Mouse (Mus musculus) ZHBTc4 (cell line): Measurements from ENCODE around the gene Grn.

Experiments used
- DNase-seq: peaks from one replicate; pipeline ENCODE4 v3.0.0-alpha.2; 2011; ENCODE audit warnings: low read depth, low spot score

The Grn gene

DNA sequence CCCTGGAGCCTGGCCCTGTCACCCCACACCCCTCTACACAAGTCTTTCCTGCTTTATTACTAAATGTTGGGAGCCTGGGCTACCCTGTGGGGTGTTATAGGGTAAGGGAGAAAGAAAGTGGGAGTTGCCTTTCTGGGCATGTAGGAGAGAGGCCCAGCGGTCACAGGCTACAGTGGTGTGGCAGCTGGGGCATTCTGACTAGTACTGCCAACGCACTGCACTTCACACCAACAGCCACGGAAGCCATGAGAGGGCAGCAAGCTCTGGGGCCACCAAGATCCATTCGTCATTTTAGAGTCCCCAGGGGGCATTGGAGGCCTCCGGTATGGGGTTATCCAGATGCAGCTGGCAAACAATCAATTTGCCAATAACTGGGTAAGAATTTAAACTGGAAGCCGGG is 12.0 kb downstream of the Grn start:
- DNase-seq = no peak

DNA sequence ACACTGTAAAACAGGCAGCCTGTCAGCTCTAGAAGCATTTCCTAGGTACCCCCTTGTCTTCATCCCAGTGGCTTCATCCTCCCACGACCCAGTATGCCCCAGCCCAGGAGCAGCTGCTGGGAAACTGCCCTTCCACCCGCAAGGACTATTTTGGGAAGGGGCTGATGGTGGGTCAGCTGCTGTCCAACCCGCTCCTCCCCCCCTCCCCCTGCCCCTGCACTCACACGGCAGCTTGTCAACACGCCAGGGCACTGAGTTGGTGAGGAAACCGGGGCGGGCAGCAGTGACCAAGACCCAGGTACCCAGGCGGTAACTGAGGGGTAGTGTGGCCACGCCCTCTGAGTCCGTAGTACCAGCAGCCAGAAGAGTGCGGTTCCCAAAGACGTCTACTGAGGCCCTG is 13.6 kb downstream of the Grn start:
- DNase-seq = no peak

DNA sequence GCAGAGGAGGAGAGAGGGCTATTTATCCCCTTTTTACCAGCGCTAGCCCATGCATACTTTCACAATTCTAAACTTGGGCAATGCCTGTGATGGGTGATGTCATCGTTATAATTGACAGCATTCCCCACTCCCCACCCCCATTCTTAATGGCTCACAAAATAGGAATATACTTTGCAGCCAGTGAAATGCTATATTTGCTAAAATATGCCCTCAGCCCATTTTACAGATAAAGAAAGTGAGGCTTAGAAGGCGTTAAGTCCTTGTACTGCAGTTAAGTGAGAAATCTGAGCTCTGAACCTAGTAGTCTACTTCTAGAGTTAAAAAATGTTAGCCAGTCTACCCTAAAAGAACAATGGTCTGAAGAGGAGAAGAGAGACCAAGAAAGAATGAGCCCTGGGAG is 14.2 kb downstream of the Grn start:
- DNase-seq = no peak

DNA sequence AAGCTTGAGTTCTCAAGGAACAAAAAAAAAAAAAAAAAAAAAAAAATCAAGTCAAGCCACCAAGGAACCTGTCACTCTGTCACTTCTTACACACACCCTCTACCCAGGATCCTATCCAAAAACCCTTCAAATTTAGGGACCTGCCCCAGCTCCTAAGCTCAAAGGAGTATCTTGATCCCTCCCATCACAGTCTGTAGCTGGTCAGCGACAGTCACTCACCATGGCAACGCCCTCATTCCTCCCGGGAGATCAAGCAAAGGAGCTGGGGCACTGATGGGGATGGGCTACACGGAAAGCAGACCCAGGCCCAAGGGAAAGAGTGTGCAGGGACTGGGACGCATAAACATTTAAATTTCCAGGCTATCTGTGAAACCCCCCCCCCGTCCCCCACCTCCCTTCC is 14.7 kb downstream of the Grn start:
- DNase-seq = peak; percentile 43

DNA sequence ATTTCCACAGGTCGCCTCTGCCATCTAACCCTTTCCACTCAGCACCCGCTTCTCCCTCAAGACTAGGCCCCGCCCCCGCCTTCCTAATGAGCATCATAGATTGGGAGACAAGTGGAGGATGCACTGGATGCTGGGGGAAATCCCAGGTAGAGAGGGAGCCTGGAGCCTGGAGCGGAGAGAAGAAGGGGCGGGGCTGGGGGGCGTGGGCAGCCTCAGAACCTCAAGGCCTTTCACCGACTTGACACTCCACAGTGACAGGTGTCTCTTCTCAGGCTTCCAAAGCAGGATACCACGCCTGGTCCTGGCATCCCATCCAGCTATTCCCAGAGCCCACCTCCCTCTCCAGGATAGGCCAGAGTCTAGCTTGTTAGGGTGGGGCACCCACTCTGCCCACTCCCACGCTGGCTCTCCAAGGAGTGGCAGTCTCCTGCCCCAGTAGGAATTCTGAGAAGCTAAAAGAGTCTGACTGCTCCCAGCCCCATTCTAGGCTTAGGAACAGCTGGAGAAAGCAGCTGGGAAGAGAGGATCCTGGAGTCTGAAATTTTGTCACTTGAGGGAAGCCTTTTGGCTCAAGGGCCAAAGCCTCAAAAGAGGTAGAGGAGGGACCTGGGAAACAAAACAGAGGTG is 15.3 kb downstream of the Grn start:
- peak; percentile 91 for DNase-seq

DNA sequence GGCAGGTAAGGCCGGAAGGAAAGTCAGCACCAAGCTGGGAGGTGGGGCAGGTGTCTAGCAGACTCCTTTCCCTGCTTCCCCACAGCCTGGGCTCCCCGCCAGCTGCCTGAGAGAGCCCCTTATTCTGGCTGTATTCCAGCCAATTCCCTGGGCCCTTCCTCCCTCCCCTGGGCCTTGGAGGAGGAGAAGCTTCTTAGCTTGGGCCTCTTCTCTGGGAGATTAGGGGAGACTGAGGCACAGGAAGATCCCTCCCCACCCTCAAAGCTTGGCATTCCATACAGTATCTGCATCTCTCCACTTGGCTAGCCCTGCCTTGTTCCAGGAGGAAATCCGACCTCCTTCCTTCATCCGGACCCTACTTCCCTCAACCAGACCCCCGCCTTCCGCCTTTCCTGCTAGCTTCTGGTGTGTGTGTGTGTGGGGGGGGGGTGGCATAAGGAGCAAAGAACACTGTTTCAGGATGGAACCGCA is 15.8 kb downstream of the Grn start:
- no peak for DNase-seq

DNA sequence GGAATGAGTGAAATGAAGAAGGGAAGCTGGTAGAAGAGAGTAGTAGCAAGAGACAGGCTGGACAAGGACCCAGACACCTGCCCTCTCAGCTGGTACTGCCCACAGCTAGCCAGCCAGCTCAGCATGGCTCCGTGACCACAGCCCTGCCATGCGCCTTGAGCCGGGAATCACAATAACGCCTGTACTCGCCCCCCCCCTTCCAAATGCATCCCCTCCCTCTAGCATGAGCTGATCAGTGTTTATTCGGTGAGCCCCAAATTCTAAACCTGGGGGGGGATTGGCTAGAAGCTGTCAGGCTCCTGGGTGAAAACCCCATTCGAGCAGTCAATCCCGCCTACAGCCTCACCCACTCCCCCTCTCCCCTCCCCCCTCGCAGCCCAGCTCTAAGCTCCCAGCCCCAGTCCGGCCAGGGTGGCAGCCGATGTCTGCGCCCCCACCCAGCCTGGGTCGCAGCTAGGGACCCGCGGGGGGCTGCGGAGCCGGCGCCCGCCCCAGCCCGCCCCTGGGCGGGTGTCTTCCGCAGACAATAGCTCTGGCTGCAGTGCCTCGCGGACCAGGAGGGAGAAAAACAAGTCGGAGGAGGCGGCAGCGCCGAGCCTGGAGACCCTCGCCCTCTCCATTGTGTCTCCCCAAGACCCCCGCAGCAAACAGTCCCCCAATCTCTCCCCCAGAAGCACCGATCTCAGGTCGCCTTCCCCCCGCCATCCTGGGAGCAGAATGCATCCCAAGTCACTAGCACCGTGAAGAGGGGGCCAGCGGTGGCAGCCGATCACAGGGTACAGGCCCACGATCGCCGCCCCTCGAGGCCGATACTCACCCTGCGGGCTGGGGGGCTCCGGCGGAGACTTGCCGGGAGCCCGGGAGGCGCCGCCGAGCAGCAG is 16.7 kb downstream of the Grn start:
- peak; percentile 48 for DNase-seq

DNA sequence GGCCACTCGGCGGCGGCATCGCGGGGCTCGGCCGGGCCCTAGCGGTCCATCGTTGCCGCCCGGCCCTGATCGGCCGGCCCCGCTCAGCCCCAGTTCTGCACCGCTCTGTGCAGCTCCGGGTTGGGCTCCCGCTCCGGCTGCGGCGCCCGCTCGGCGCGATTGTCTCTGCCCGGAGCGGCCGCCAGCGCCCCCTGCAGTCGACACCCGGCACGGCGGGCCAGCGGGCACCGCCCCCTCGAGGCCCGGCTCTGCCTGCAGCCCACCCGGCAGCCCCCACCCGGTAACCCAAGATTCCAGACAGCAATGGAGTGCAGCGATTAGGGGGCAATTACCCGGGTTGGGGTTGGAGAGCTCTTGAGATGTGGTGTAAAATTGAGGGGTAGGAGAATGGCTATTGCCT is 17.4 kb downstream of the Grn start, which contains the start of gene Fam171a2:
Fam171a2 (minus strand) TSS at position 186 of the 400 bp plus-strand sequence.
- DNase-seq = peak; percentile 89

DNA sequence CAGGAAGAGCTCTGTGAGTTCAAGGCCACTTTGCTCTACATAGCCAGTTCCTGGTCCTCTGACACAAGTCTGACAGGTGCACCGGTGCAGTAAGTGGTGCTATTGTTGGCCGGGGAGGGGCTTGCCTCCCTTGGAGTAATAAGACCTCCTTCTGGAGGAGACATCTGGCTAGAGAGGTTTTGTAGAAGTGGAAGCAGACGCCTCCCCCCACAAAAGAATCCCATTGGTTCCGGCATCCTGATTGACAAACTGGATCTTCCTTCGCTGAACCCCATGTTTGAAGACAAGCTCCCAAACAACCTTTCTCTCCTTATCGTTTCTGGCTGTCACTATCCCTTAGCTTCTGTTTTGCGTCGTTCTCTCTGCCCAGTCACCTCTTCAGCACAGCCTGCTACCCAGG is 18.2 kb downstream of the Grn start:
- peak; percentile 41 for DNase-seq

DNA sequence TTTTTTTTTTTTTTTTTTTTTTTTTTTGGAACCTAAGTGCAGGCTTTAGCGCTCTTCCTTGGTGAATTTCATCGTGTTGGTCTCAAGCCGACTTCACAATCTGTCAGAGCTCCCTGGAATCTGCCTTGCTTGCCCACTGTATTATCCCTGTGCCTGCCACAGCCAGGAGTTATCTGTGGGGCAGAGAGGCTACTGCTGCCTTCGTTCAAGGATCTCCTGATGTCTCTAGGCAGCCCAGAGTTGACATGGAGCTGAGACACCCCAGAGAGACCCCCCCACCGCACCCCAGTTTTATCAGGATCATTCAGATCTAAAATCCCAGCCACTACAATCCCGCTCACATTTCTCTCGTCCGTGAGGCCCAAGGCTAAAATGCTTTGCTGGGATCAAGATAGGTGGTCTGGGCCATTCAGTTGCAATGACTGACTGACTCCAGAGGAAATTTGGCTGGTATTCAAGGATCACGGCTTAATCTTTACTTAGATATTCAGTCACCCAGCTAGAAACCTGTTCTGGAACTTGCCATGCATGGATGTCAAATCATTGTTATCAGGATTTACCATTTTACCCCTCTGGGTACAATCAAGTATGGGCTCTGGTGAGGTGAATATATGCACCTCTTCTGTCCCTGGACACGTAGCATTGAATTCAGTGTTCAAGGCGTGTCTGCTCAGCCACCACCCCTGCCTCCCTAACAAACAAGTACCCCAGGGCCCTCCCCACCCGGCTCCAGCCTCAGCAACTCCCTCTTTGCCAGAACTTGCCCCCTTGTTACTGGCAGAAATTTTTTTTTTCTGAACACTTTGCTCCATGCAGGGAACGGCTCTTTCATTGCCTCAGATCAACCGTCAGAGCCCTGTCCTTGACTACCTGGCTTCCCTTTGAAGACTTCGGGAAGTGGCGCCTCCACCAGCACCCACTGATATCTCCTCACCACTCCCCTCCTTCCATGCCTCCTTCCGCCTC is 19.2 kb downstream of the Grn start:
- no peak for DNase-seq

DNA sequence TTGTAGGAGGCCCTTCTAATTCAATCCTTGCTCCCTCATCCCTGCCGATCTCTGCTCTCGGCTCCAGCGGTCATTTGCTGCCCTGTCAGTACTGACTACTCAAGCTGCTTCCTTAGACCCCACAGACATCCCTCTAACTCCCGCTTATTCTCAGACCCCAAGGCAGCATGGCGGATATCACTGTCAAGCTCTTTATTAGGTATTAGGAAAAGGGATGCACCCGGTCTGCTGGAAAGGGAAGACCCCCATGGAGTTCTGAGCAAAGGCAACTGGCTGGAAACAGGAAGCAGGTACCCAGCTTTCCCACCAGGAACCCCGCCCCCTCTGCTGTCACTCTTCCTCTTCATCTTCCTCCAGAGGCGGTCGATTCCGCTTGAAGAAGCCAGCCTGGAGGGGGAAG is 23.0 kb downstream of the Grn start:
- no peak for DNase-seq

DNA sequence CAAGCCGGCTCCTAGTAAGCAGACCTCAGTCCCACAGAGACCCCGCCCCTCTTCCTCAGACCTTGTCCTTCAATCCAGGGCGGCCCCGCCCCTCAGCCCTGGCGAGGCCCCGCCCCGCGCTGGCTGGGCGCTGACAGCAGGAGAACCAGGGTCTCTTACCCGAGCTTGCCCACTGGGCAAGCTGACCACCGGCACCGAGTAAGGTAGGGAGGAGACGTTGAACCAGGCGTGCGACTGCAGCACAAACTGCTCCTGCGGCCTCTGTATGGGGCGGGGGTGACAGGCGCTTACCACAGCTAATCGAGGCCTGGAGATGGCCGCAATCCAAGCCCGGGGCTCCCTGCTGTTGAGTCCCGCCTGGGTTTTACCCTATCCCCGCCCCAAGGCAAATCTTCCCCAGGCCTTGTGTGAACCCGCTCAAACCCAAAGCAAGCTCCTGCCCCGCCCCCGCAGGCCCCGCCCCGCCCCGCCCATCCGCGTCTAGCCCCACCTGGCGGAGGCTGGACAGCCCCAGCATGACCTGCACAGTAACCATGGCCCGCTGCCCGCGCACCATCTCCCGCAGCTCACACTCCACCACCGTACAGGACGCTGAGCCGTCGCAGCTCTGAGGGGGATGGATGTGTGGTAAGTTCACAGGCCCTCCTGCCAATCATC is 25.8 kb downstream of the Grn start:
- DNase-seq = peak; percentile 95

DNA sequence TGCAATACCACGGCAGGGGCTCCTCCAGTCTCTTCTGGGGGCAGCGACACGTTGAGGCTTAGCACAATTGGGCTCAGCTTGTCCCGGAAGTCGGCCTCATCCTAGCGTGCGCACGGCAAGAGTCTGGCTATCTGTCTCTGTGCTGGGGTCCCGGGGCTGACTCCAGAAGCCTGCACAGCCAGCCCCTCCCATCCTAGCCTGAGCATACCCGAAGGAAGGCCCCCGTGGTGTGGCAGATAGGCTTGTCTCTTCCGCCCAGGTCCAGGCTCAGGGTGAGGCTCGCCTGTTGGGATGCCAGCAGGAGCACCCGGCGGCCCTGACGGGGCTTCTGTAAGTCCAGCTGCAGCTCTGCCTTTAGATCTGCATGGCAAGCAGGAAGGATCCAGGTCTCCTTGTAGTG is 30.4 kb downstream of the Grn start:
- peak; percentile 39 for DNase-seq

DNA sequence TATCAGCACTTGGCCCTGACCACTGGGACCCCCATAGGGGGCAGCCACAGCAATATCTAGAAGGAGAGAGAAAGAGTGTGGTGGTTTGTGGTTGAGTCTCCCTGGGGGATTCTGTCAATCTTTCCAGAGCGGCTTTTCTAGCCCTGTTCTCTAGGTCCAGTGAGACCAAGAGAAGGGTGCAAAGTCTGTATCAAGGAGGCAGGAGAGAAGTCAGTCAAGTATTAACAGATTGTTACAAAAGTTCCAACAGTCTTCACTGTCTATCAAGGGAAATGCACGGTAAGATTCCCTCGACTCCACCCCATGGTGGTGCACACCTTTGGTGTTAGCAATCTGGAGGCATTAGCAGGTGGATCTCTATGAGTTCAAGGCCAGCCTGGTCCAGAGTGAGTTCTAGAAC is 31.6 kb downstream of the Grn start:
- no peak for DNase-seq

DNA sequence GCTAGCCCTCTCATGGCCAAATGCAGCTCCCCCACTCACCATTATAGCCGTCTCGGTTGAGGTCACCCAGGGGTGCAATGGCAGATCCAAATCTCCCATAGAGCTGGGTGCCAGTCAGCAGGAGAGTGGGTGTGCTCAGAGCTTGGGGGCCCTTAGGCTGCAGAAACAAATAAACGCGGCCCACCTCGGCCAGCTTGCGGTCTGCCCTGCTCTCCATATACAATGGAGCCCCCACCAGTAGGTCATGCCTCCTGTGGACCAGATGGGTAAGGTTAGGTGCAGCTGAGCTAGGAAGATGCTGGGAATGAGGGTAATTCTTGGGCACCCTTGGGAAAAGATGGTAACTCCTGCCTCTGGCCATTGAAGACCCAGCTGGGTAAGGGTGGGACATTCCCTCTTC is 34.8 kb downstream of the Grn start:
- DNase-seq = no peak

DNA sequence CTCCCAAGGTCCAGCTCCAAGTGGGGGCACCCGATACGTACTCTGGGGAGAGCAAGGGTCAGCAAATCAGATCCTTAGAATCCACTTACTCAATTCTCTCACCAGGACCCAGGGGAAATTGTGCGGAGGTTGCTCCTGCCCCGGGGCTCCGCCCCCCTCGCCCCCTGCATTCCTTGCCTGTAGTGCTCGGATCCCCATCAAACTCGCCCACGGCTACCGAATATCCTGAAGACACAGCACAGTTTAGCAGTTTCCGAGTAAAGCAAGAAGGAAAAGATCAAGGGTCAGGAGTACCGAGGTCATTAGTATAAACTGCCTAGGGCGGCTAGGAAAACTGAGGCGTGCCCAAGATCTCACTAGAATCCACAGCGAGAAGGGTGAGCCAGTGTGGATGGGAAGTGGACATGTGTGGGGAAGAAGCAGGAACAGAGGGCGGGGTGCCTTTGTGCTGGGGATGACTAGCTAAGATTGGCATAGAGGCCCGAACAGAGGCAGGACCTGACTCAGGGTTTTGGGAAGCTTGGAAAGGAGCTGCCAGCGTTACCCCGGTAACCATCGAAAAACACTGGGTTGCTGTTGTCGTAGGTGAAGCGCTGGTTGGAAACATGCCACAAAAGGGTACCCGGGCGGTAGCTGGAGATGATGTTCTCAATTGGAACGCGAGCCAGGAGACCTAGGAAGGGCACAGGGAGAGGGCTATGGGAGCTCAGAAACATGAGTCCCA is 35.8 kb downstream of the Grn start:
- peak; percentile 36 for DNase-seq

DNA sequence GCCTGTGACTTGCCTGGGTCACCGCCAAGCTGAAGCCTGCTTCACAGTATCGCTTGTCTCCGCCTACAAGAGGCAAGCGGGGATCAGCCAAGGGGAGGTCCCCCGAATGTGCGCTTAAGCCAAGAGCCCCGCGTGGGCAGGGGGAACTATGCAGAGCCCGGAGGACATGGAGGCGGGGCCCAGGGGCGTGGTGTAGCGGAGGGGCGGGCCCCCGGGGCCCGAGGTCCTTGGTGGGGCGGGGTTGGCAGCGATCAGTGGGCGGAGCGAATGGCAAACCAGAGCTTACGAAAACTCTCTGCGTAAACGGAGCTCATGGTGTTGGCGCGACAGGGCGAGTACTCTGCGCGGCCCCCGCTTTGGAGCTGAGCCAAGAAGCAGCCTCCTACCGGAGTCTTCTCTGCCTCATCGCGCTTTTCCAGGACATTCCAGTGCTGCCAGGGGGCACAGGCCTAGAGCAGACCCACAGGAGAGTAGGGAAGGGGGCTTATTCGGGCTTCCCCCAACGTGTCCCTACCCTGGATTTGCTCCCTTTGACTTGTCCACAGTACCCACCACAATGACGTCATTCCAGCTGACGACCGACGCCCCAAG is 37.0 kb downstream of the Grn start:
- peak; percentile 94 for DNase-seq

DNA sequence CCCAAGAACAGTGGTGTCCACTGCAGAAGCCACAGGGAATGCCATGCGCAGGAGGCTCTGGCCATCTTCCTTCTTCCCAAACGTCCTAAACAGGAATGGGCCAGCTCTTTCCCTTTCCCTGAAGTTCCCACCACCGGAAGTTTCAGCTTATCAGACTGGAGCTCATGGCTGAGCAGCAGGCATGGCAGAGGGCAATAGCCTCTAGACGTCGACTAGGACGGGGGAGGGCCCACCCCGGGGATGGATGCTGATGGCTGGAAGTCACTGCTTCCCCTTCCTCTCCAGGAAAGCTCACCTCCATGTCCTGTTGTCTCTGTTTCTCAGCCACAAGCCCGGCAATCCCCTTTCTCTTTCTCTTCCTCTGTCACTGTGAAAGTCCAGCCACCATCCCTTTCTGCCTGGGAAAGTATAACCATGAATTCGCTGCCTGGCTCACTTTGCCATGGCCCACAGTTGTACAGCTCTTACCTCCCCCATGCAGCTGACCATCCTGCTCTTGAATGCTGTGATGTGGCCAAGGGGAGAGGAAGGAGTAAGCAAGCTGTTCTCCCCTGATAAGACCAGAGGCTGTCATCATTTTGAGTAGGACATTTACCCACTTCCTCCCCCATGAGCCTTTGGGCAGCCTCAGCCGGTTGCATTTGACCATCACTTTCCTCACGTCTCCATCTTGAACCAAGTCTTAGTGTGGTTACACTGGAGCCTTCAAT is 39.7 kb downstream of the Grn start, which contains the start of gene Itga2b:
Itga2b (minus strand) TSS at position 475 of the 710 bp plus-strand sequence.
- DNase-seq = no peak

DNA sequence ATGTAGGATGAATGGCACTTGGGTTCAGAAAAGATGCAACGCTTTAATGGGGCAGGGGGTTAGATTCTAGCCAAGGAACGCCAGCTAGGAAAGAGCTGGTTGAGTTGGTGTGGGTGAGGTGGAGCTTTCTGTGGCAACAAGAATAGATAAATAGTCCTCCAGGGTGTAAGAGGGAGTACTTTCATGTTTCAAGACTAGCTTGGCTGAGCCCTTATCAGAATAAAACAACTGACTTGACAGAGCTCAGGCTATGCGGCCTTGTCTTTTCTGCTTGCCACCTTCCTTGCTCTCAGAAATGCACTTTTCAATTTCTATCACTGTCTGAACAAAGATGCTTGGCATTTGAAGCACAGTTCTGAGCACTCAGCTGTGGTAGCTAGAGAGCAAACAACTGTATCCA is 44.9 kb downstream of the Grn start:
- DNase-seq = no peak

DNA sequence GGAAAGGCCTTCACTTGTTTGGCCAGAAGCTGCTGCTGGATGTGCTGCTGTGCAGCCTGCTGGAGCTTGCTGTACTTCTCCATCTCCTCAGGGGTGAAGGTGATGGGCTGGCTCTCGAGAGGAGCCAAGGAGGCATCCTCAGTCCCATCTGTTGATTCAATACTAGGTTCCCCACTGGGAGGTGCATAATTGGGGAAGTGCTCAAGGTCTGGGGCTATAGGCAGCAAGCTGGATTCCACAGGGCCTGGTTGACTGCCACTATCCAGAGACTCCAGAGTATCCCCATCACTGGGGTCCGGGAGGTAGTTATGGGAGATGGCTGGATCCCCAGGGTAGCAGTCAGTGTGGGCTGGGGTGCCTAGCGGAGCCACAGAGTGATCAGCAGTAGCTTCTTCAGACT is 48.6 kb downstream of the Grn start:
- no peak for DNase-seq
